Mouse (Mus musculus): ENCODE data around the gene Zfp609.

GRCm38 (mm10) chr9:65788556-65788955 is 38.8 kb downstream of the Zfp609 start:
- TF ChIP-seq CTCF (IDR thresholded peaks at IDR 0.05; ENCODE audit: control insufficient read depth, insufficient read depth, insufficient replicate concordance, low read depth, low read length) (no peak), POLR2A (IDR thresholded peaks at IDR 0.05; ENCODE audit: control insufficient read depth, low read depth, low read length) (no peak)

Measured in testis, adult 2 months (tissue).